Mouse (Mus musculus) liver, embryonic 14.5 days (tissue): Measurements from ENCODE around the gene Sfi1.
"Not testable (repeated sequence)": the region's sequence is repeated elsewhere in the genome, so short reads cannot be mapped to it uniquely, and the experiment has no call there.

Experiments
- CTCF ChIP-seq: IDR thresholded peaks from 2 replicates; pipeline ENCODE4 v1.5.1; 2016; ENCODE audit warnings: antibody characterized with exemption, low read depth, control low read depth
- EP300 ChIP-seq: IDR thresholded peaks from 2 replicates; pipeline ENCODE4 v1.6.1; 2016; ENCODE audit warnings: antibody characterized with exemption, low read depth

DNA sequence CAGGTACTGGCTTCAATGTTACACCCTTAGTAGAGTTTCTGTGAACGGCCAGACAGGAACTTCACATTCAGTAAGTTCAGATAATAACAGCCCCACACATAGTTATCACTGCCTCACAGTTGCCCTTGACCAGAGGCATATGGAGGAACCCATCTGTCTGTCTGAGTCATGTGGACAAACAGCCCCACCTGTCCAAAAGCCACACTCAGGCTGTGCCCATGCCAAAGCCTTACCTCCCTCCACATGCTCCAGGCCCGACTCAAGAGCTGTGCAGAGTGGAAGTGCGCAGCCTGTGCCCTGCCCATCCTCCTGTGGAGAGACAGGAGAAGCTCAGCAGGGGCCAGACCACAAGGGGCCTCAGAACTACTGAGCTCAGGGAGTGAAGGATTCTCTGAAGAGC is 49.3 kb downstream of the Sfi1 start:
- TF ChIP-seq CTCF, EP300: not testable (repeated sequence)
